Comparison of ENCODE assay signal across 29 mouse cellular contexts in the genomic region with DNA sequence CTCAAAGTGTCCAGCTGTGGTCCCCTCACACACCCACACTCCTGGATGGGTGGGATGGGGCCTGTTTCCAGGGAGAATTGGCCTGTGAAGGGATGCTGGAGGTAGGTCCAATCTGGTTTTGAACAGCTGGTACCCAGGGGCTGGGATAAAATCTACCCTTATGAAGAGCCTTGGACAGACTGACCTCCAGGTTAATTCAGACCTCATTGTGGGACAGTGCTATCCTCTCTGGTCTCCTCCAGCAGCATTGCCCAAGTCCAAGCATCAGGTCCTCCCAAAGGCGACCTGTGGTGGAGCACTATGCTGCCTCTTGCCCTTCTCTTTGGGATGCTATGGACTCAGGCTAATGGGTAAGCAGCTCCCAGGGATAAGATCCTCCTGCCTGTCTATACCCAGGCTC. TPM values are rescaled to one million over a fixed set of nuclear protein-coding genes. Genes with fewer than 3 reads are reported as not detected.
DNase-seq lines count a peak whose midpoint lies in the region; ATAC-seq and TF ChIP-seq lines count a peak whose summit lies in the region.
"Had no signal": no experiment of that assay in that cellular context is flagged by ENCODE, and none has a peak within 500 bp of the region (broad histone marks: within the 10 kb centered on the region; RNA-seq: fewer than 3 reads in every experiment).

A gene (plus strand): TSS at position 301 of the 400 bp plus-strand sequence.

- no peak within 1 kb of the TSS for H3K9ac ChIP-seq in heart, embryonic 13.5 days
- no peak within 1 kb of the TSS for H3K9ac ChIP-seq in kidney, embryonic 15.5 days
- H3K9ac ChIP-seq: embryonic facial prominence, embryonic 15.5 days; forebrain, embryonic 13.5 days; midbrain, embryonic 12.5 days; neural tube, embryonic 12.5 days had no signal

- WGBS in heart, embryonic 13.5 days = 67% methylated on average over 1 of the region's 1 CpGs
- WGBS in kidney, embryonic 15.5 days = 87% methylated on average over 1 of the region's 1 CpGs
- whole genome bisulfite sequencing in thymus, adult 2 months = 92% methylated on average over 1 of the region's 1 CpGs

- H3K9me3 ChIP-seq in heart, embryonic 13.5 days = no peaks in the 10 kb centered on the region
- no peaks in the 10 kb centered on the region for H3K9me3 ChIP-seq in kidney, embryonic 15.5 days (replicated peaks)
- H3K9me3 ChIP-seq: embryonic facial prominence, embryonic 10.5 days; embryonic facial prominence, embryonic 15.5 days; forebrain, embryonic 13.5 days; limb, embryonic 12.5 days; midbrain, embryonic 12.5 days; neural tube, embryonic 12.5 days had no signal

- H3K27me3 ChIP-seq in heart, embryonic 13.5 days (replicated peaks) = no peaks in the 10 kb centered on the region; the same call in 1 of the 2 replicates
- H3K27me3 ChIP-seq in kidney, embryonic 15.5 days = no peaks in the 10 kb centered on the region
- H3K27me3 ChIP-seq in thymus, adult 2 months (ENCODE audit: control insufficient read depth, insufficient read depth, low read length) = no peaks in the 10 kb centered on the region; the same call in 1 of the 2 replicates
- H3K27me3 ChIP-seq: CH12.LX; embryonic facial prominence, embryonic 15.5 days; forebrain, embryonic 13.5 days; midbrain, embryonic 12.5 days; neural tube, embryonic 12.5 days had no signal

- no peak for ATAC-seq in heart, embryonic 13.5 days (ENCODE audit: extremely low read depth, insufficient number of reproducible peaks, low FRiP score, low TSS enrichment)
- ATAC-seq in kidney, embryonic 15.5 days (replicated peaks; ENCODE audit: low FRiP score) = no peak
- ATAC-seq: activated CD4-positive, CD25-positive, alpha-beta regulatory T cell, adult 4 months; forebrain, embryonic 13.5 days; hindbrain, embryonic 16.5 days had no signal

- H3K27ac ChIP-seq in heart, embryonic 13.5 days (replicated peaks) = peak within 1 kb of the TSS; percentile 25; the same call in 1 of the 2 replicates
- peak within 1 kb of the TSS; percentile 98; the same call in 1 of the 2 replicates for H3K27ac ChIP-seq in kidney, embryonic 15.5 days
- no peak within 1 kb of the TSS for H3K27ac ChIP-seq in thymus, adult 2 months (ENCODE audit: control insufficient read depth, insufficient read depth, low read length)
- H3K27ac ChIP-seq: forebrain, embryonic 13.5 days; limb, embryonic 12.5 days; midbrain, embryonic 12.5 days; neural tube, embryonic 12.5 days had no signal

- TF ChIP-seq POLR2A in thymus, adult 2 months (IDR thresholded peaks at IDR 0.05; ENCODE audit: control insufficient read depth, extremely low read depth, insufficient read depth, low read length, poor library complexity) = no peak

- DNase-seq in cerebellum, adult 9-10 months = peak; percentile 28
- DNase-seq in cerebellum, postnatal 14 days = no peak
- DNase-seq in heart, adult 11 months = no peak
- no peak for DNase-seq in kidney, postnatal 25 days
- no peak for DNase-seq in thymus, adult 2 months
- no peak for DNase-seq in thymus, adult 18-20 months
- DNase-seq: adrenal gland, postnatal 36 days; cerebellum, adult 18-20 months; cerebellum, postnatal 25 days; gastrocnemius, postnatal 14 days; kidney, adult 18-20 months; layer of hippocampus, adult 9-11 months; right cerebral cortex, adult 18-20 months; spleen, adult 18-20 months; thymus, postnatal 14 days had no signal

- peaks cover 23% of the 10 kb centered on the region for H3K4me1 ChIP-seq in heart, embryonic 13.5 days
- peaks cover 38% of the 10 kb centered on the region for H3K4me1 ChIP-seq in kidney, embryonic 15.5 days
- peaks cover 16% of the 10 kb centered on the region for H3K4me1 ChIP-seq in thymus, adult 2 months (replicated peaks; ENCODE audit: control insufficient read depth, insufficient read depth, low read length)

- H3K4me2 ChIP-seq in heart, embryonic 13.5 days = no peak within 1 kb of the TSS
- H3K4me2 ChIP-seq in kidney, embryonic 15.5 days = no peak within 1 kb of the TSS
- H3K4me2 ChIP-seq: embryonic facial prominence, embryonic 15.5 days; forebrain, embryonic 13.5 days; limb, embryonic 12.5 days; liver, embryonic 11.5 days; midbrain, embryonic 12.5 days; neural tube, embryonic 12.5 days had no signal

- H3K4me3 ChIP-seq in heart, embryonic 13.5 days = no peak within 1 kb of the TSS
- no peak within 1 kb of the TSS for H3K4me3 ChIP-seq in kidney, embryonic 15.5 days (replicated peaks)
- H3K4me3 ChIP-seq in thymus, adult 2 months (ENCODE audit: control insufficient read depth, insufficient read depth, low read length) = no peak within 1 kb of the TSS
- H3K4me3 ChIP-seq: embryonic facial prominence, embryonic 10.5 days; embryonic facial prominence, embryonic 15.5 days; forebrain, embryonic 13.5 days; limb, embryonic 12.5 days; megakaryocyte, embryonic 14.5 days; midbrain, embryonic 12.5 days; myocyte; neural tube, embryonic 12.5 days had no signal

- H3K36me3 ChIP-seq in heart, embryonic 13.5 days = peaks cover under 1% of the 10 kb centered on the region; the same call in 1 of the 2 replicates
- peaks cover under 1% of the 10 kb centered on the region; the same call in 1 of the 2 replicates for H3K36me3 ChIP-seq in kidney, embryonic 15.5 days
- no peaks in the 10 kb centered on the region for H3K36me3 ChIP-seq in thymus, adult 2 months (ENCODE audit: control insufficient read depth, insufficient read depth, low read length)
- H3K36me3 ChIP-seq: embryonic facial prominence, embryonic 10.5 days; embryonic facial prominence, embryonic 15.5 days; limb, embryonic 12.5 days; midbrain, embryonic 12.5 days; neural tube, embryonic 12.5 days had no signal

- TF ChIP-seq CTCF in thymus, adult 2 months (IDR thresholded peaks at IDR 0.05; ENCODE audit: borderline replicate concordance, control insufficient read depth, extremely low read depth, insufficient read depth, low read length, poor library complexity) = no peak

RNA-seq across cellular contexts. Expression of the gene that starts here (rescaled TPM):
- 0.22 and 0.27 TPM in 2 replicates for polyA plus RNA-seq in heart, embryonic 13.5 days (2015; fragmentation: Nextera tagmentation; extraction: Ambion mirVana)
- polyA plus RNA-seq in kidney, embryonic 15.5 days (2015; fragmentation: Nextera tagmentation; extraction: Ambion mirVana) = 0.22 and 0.86 TPM in 2 replicates
- 29.3 and 35.4 TPM in 2 replicates for polyA plus RNA-seq in thymus, adult 2 months (2012; rRNA removed)

Comparison
In these comparisons a context has a peak if more than half of its experiments do, and no peak if none do; other contexts are left out.
1. RNA of the gene that starts here (polyA plus RNA-seq): 29.3 to 35.4 TPM in thymus, adult 2 months; 0.22 to 0.86 TPM in kidney, embryonic 15.5 days and 0.22 to 0.27 TPM in heart, embryonic 13.5 days; every median in the first group is over 10 times any median in the second.